Mouse (Mus musculus): Measurements from ENCODE around the gene Slc5a5.

DNA sequence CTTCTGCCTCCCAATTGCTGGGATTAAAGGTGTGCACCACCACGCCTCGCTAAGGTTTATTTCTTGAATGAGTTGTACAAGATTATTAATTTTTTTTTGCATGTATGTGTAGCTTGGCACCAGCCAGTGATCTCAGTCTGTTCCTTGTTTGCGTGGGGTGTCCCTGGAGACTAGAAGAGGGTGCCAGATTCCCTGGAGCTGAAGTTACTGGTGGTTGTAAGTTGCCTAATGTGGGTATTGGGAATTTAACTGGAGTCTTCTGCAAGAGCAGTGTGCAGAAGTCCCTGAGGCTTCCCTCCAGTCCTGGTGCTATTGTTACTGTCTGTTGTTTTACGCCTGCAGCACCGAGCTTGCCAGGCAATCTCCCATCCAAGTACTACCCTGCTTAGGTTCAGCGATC lies 44.6 kb upstream of the Slc5a5 start:
- TF ChIP-seq CTCF (IDR thresholded peaks at IDR 0.05) = no peak
- TF ChIP-seq EP300 (IDR thresholded peaks at IDR 0.05) = no peak
